Mouse (Mus musculus): ENCODE data around the gene 2310039H08Rik. TPM values are rescaled to one million over a fixed set of nuclear protein-coding genes. Genes with fewer than 3 reads are reported as not detected.

2310039H08Rik gene
- polyA plus RNA-seq, 1 experiment from 2014 or later = 60.2 TPM

- Histone ChIP-seq H3K4me3 (ENCODE audit: low read length) (no peak overlapping the region), H3K27ac (ENCODE audit: low read length) (no peak overlapping the region), H3K36me3 (ENCODE audit: control insufficient read depth, insufficient read depth, low read length) (peaks cover 14% of the 10 kb centered on the region), H3K9me3 (ENCODE audit: control insufficient read depth, low read length) (no peaks in the 10 kb centered on the region), H3K4me2 (ENCODE audit: low read depth, low read length) (no peak overlapping the region), H3K4me1 (replicated peaks; ENCODE audit: control insufficient read depth, insufficient read depth, low read length) (no peaks in the 10 kb centered on the region), H3K27me3 (ENCODE audit: control insufficient read depth, insufficient read depth, low read depth, low read length) (no peaks in the 10 kb centered on the region), H3K9ac (ENCODE audit: low read length) (no peak overlapping the region)
- WGBS = 88% methylated on average over 1 of the region's 1 CpGs
- no peak for ATAC-seq (ENCODE audit: low read depth)
Observed at GRCm38 (mm10) chr17:46812442-46812841, 40.0 kb downstream of the 2310039H08Rik start.

- WGBS = 70% methylated on average over 8 of the region's 8 CpGs
- ATAC-seq (ENCODE audit: low read depth) = no peak
Observed at GRCm38 (mm10) chr17:46813637-46814036, 41.2 kb downstream of the 2310039H08Rik start.

GRCm38 (mm10) chr17:46814497-46814896, 42.1 kb downstream of the 2310039H08Rik start:
- no peak overlapping the region for H3K27ac ChIP-seq (ENCODE audit: low read length)
- no peaks in the 10 kb centered on the region for H3K27me3 ChIP-seq (ENCODE audit: control insufficient read depth, insufficient read depth, low read depth, low read length)
- H3K4me1 ChIP-seq (replicated peaks; ENCODE audit: control insufficient read depth, insufficient read depth, low read length) = no peaks in the 10 kb centered on the region
- H3K9ac ChIP-seq (ENCODE audit: low read length) = no peak overlapping the region
- ATAC-seq (ENCODE audit: low read depth) = no peak
- no peaks in the 10 kb centered on the region for H3K9me3 ChIP-seq (ENCODE audit: control insufficient read depth, low read length)
- H3K4me2 ChIP-seq (ENCODE audit: low read depth, low read length) = no peak overlapping the region
- 95% methylated on average over 6 of the region's 6 CpGs for WGBS
- H3K4me3 ChIP-seq (ENCODE audit: low read length) = no peak overlapping the region
- peaks cover 7% of the 10 kb centered on the region; the same call in 1 of the 2 replicates for H3K36me3 ChIP-seq (ENCODE audit: control insufficient read depth, insufficient read depth, low read length)

More at GRCm38 (mm10) chr17:46813637-46814036, 41.2 kb downstream of the 2310039H08Rik start:
- H3K4me1 ChIP-seq (replicated peaks; ENCODE audit: control insufficient read depth, insufficient read depth, low read length) = no peaks in the 10 kb centered on the region
- no peaks in the 10 kb centered on the region for H3K9me3 ChIP-seq (ENCODE audit: control insufficient read depth, low read length)
- no peak overlapping the region for H3K4me3 ChIP-seq (ENCODE audit: low read length)
- H3K36me3 ChIP-seq (ENCODE audit: control insufficient read depth, insufficient read depth, low read length) = peaks cover 11% of the 10 kb centered on the region; the same call in 1 of the 2 replicates
- H3K27ac ChIP-seq (ENCODE audit: low read length) = no peak overlapping the region
- H3K4me2 ChIP-seq (ENCODE audit: low read depth, low read length) = no peak overlapping the region
- no peaks in the 10 kb centered on the region for H3K27me3 ChIP-seq (ENCODE audit: control insufficient read depth, insufficient read depth, low read depth, low read length)
- H3K9ac ChIP-seq (ENCODE audit: low read length) = no peak overlapping the region

- WGBS = 76% methylated on average over 13 of the region's 13 CpGs
- no peak overlapping the region for H3K27ac ChIP-seq (ENCODE audit: low read length)
- H3K36me3 ChIP-seq (ENCODE audit: control insufficient read depth, insufficient read depth, low read length) = peaks cover 10% of the 10 kb centered on the region; the same call in 1 of the 2 replicates
- no peaks in the 10 kb centered on the region for H3K27me3 ChIP-seq (ENCODE audit: control insufficient read depth, insufficient read depth, low read depth, low read length)
- no peaks in the 10 kb centered on the region for H3K9me3 ChIP-seq (ENCODE audit: control insufficient read depth, low read length)
- no peak overlapping the region for H3K9ac ChIP-seq (ENCODE audit: low read length)
- no peak overlapping the region for H3K4me2 ChIP-seq (ENCODE audit: low read depth, low read length)
- no peak for ATAC-seq (ENCODE audit: low read depth)
- no peak overlapping the region for H3K4me3 ChIP-seq (ENCODE audit: low read length)
- H3K4me1 ChIP-seq (replicated peaks; ENCODE audit: control insufficient read depth, insufficient read depth, low read length) = no peaks in the 10 kb centered on the region
Observed at GRCm38 (mm10) chr17:46816306-46816705, 43.9 kb downstream of the 2310039H08Rik start.

GRCm38 (mm10) chr17:46817734-46818158, 45.3 kb downstream of the 2310039H08Rik start:
- Histone ChIP-seq H3K27me3 (ENCODE audit: control insufficient read depth, insufficient read depth, low read depth, low read length) (no peaks in the 10 kb centered on the region), H3K4me3 (ENCODE audit: low read length) (no peak overlapping the region), H3K36me3 (ENCODE audit: control insufficient read depth, insufficient read depth, low read length) (0 out of 2 replicates have a peak, but pooled peaks cover 8% of the 10 kb centered on the region), H3K9me3 (ENCODE audit: control insufficient read depth, low read length) (no peaks in the 10 kb centered on the region), H3K4me2 (ENCODE audit: low read depth, low read length) (no peak overlapping the region), H3K27ac (ENCODE audit: low read length) (no peak overlapping the region), H3K4me1 (replicated peaks; ENCODE audit: control insufficient read depth, insufficient read depth, low read length) (no peaks in the 10 kb centered on the region), H3K9ac (ENCODE audit: low read length) (no peak overlapping the region)
- WGBS = 84% methylated on average over 12 of the region's 12 CpGs
- ATAC-seq (ENCODE audit: low read depth) = no peak

GRCm38 (mm10) chr17:46820628-46821027, 48.2 kb downstream of the 2310039H08Rik start:
- Histone ChIP-seq H3K9ac (ENCODE audit: low read length) (no peak overlapping the region), H3K27me3 (ENCODE audit: control insufficient read depth, insufficient read depth, low read depth, low read length) (no peaks in the 10 kb centered on the region), H3K9me3 (ENCODE audit: control insufficient read depth, low read length) (no peaks in the 10 kb centered on the region), H3K4me3 (ENCODE audit: low read length) (no peak overlapping the region), H3K27ac (ENCODE audit: low read length) (no peak overlapping the region), H3K36me3 (ENCODE audit: control insufficient read depth, insufficient read depth, low read length) (peaks cover 27% of the 10 kb centered on the region), H3K4me1 (replicated peaks; ENCODE audit: control insufficient read depth, insufficient read depth, low read length) (no peaks in the 10 kb centered on the region), H3K4me2 (ENCODE audit: low read depth, low read length) (no peak overlapping the region)
- no peak for ATAC-seq (ENCODE audit: low read depth)
- 88% methylated on average over 7 of the region's 7 CpGs for WGBS

Other genes starting within 250 kb of the 2310039H08Rik start
- gene Cul9, start 226.2 kb upstream of the 2310039H08Rik start, polyA plus RNA-seq (2015; fragmentation: Nextera tagmentation; extraction: Ambion mirVana) = 4.0 and 4.1 TPM in 2 replicates
- 6.1 and 6.5 TPM in 2 replicates for gene Srf, start 216.5 kb upstream of the 2310039H08Rik start, polyA plus RNA-seq (2015; fragmentation: Nextera tagmentation; extraction: Ambion mirVana)
- 141 and 143 TPM in 2 replicates for gene Ptk7, start 143.1 kb upstream of the 2310039H08Rik start, polyA plus RNA-seq (2015; fragmentation: Nextera tagmentation; extraction: Ambion mirVana)
- gene Klc4, start 126.6 kb upstream of the 2310039H08Rik start, polyA plus RNA-seq (2015; fragmentation: Nextera tagmentation; extraction: Ambion mirVana) = 27.6 and 30.8 TPM in 2 replicates
- 93.0 and 97.4 TPM in 2 replicates for gene Mrpl2, start 126.4 kb upstream of the 2310039H08Rik start, polyA plus RNA-seq (2015; fragmentation: Nextera tagmentation; extraction: Ambion mirVana)
- 49.1 and 50.8 TPM in 2 replicates for gene Cul7, start 122.3 kb upstream of the 2310039H08Rik start, polyA plus RNA-seq (2015; fragmentation: Nextera tagmentation; extraction: Ambion mirVana)
- 51.4 and 51.6 TPM in 2 replicates for gene Rrp36, start 98.3 kb upstream of the 2310039H08Rik start, polyA plus RNA-seq (2015; fragmentation: Nextera tagmentation; extraction: Ambion mirVana)
- 129 and 137 TPM in 2 replicates for gene Mea1, start 93.8 kb upstream of the 2310039H08Rik start, polyA plus RNA-seq (2015; fragmentation: Nextera tagmentation; extraction: Ambion mirVana)
- 115 TPM in 2 replicates for gene Klhdc3, start 91.7 kb upstream of the 2310039H08Rik start, polyA plus RNA-seq (2015; fragmentation: Nextera tagmentation; extraction: Ambion mirVana)
- 90.7 and 94.7 TPM in 2 replicates for gene Ppp2r5d, start 67.5 kb upstream of the 2310039H08Rik start, polyA plus RNA-seq (2015; fragmentation: Nextera tagmentation; extraction: Ambion mirVana)
- gene Pex6, start 61.2 kb upstream of the 2310039H08Rik start, polyA plus RNA-seq (2015; fragmentation: Nextera tagmentation; extraction: Ambion mirVana) = 22.1 and 24.2 TPM in 2 replicates
- 2.5 and 5.2 TPM in 2 replicates for gene Gnmt, start 43.5 kb upstream of the 2310039H08Rik start, polyA plus RNA-seq (2015; fragmentation: Nextera tagmentation; extraction: Ambion mirVana)
- gene Cnpy3, start 20.4 kb upstream of the 2310039H08Rik start, polyA plus RNA-seq (2015; fragmentation: Nextera tagmentation; extraction: Ambion mirVana) = 79.0 and 80.1 TPM in 2 replicates
- gene Ptcra, start 8.9 kb upstream of the 2310039H08Rik start, polyA plus RNA-seq (2015; fragmentation: Nextera tagmentation; extraction: Ambion mirVana) = 2.8 and 7.1 TPM in 2 replicates
- gene Rpl7l1, start 10.0 kb downstream of the 2310039H08Rik start, polyA plus RNA-seq (2015; fragmentation: Nextera tagmentation; extraction: Ambion mirVana) = 141 and 154 TPM in 2 replicates
- 3.3 and 4.4 TPM in 2 replicates for gene Bicral, start 85.8 kb downstream of the 2310039H08Rik start, polyA plus RNA-seq (2015; fragmentation: Nextera tagmentation; extraction: Ambion mirVana)
- 38.6 and 40.8 TPM in 2 replicates for gene Tbcc, start 118.0 kb downstream of the 2310039H08Rik start, polyA plus RNA-seq (2015; fragmentation: Nextera tagmentation; extraction: Ambion mirVana)
- gene Prph2, start 137.8 kb downstream of the 2310039H08Rik start, polyA plus RNA-seq (2015; fragmentation: Nextera tagmentation; extraction: Ambion mirVana) = not detected in 2 replicates
- 15.2 and 16.1 TPM in 2 replicates for gene Ubr2, start 237.9 kb downstream of the 2310039H08Rik start, polyA plus RNA-seq (2015; fragmentation: Nextera tagmentation; extraction: Ambion mirVana)